Mouse (Mus musculus) heart, embryonic 16.5 days (tissue): Measurements from ENCODE around the gene D5Ertd579e. TPM values are rescaled to one million over a fixed set of nuclear protein-coding genes. Genes with fewer than 3 reads are reported as not detected.
A peak's percentile ranks its signal among the peaks of the same experiment; 100 is the strongest.

Source experiments
- ATAC-seq: fragments of 200-750 bp; cut with Nextera tagmentation; replicated peaks from 2 replicates; pipeline ENCODE4 v1.8.0; 2017; ENCODE audit warnings: moderate number of reproducible peaks; ENCODE audit not compliant: insufficient read depth, low FRiP score; ENCODE audit errors: extremely low read depth
- H3K27ac ChIP-seq: fragments of 300-500 bp; sonication (generic); 2 replicates; pipeline ENCODE4 v1.5.1; 2014; ENCODE audit warnings: mild to moderate bottlenecking, low read length, control low read depth, moderate library complexity
- H3K27me3 ChIP-seq: fragments of 300-500 bp; sonication (generic); 2 replicates; pipeline ENCODE4 v1.6.1; 2014; ENCODE audit warnings: low read length, mixed read lengths; ENCODE audit not compliant: control insufficient read depth, insufficient read depth
- H3K36me3 ChIP-seq: fragments of 300-500 bp; sonication (generic); 2 replicates; pipeline ENCODE4 v1.6.1; 2014; ENCODE audit not compliant: control insufficient read depth, insufficient read depth
- H3K4me1 ChIP-seq: fragments of 300-500 bp; sonication (generic); 2 replicates; pipeline ENCODE4 v1.6.1; 2014; ENCODE audit warnings: low read length, mixed read lengths; ENCODE audit not compliant: control insufficient read depth, insufficient read depth
- H3K4me2 ChIP-seq: fragments of 300-500 bp; sonication (generic); 2 replicates; pipeline ENCODE4 v1.6.1; 2014; ENCODE audit warnings: low read depth, mild to moderate bottlenecking, control low read depth, low read length
- H3K4me3 ChIP-seq: fragments of 300-500 bp; sonication (generic); 2 replicates; pipeline ENCODE4 v1.5.1; 2014; ENCODE audit warnings: mild to moderate bottlenecking, control low read depth, low read length
- H3K9ac ChIP-seq: fragments of 300-500 bp; sonication (generic); 2 replicates; pipeline ENCODE4 v1.6.1; 2014; ENCODE audit warnings: low read length, control low read depth
- H3K9me3 ChIP-seq: fragments of 300-500 bp; sonication (generic); replicated peaks from 2 replicates; pipeline ENCODE4 v1.6.1; 2016; ENCODE audit warnings: low read length; ENCODE audit not compliant: control insufficient read depth
- WGBS: fragments of 180-500 bp; shearing (Covaris S2); extraction: QIAGEN DNeasy Blood & Tissue Kit; methylation state at CpG from one replicate; pipeline ENCODE4 v1.1.7; 2014; 5-methylcytosine and 5-hydroxymethylcytosine counted together
- polyA plus RNA-seq: library from polyadenylated mRNA; unstranded; fragments of >200 nt; fragmentation: Nextera tagmentation; extraction: Ambion mirVana; gene quantifications from 2 replicates; pipeline ENCODE4 v1.2.1, GENCODE M21; 2015

The D5Ertd579e gene
- polyA plus RNA-seq, 1 experiment from 2014 or later = 23.0 TPM

DNA sequence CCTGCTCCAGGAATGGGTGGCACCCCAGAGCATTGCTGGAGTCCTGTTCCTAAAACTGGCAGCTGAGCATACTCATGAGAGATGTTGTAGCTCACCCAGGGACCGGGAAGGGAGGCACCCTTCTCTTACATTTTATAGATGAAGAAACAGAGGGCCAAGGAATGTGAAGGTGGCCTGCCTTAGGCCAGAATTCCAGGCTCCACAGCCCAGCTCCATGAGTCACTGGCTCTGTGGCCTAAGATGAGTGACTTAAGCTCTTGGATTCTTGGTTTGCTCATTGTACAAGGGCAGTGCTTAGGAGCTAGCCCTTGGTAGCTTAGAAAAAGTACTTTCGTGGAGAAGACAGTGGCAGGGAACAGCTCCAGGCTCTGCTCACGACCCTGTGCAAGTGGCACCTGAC is 19.0 kb upstream of the D5Ertd579e start:
- H3K9ac ChIP-seq = peak overlapping the region; percentile 11; the same call in 1 of the 2 replicates
- H3K4me3 ChIP-seq = no peak overlapping the region
- no peaks in the 10 kb centered on the region for H3K9me3 ChIP-seq
- peaks cover 47% of the 10 kb centered on the region for H3K4me1 ChIP-seq
- H3K36me3 ChIP-seq = no peaks in the 10 kb centered on the region
- no peak overlapping the region for H3K4me2 ChIP-seq
- H3K27ac ChIP-seq = peak overlapping the region; percentile 94
- WGBS = 56% methylated on average over 3 of the region's 3 CpGs
- ATAC-seq = no peak
- no peaks in the 10 kb centered on the region for H3K27me3 ChIP-seq

DNA sequence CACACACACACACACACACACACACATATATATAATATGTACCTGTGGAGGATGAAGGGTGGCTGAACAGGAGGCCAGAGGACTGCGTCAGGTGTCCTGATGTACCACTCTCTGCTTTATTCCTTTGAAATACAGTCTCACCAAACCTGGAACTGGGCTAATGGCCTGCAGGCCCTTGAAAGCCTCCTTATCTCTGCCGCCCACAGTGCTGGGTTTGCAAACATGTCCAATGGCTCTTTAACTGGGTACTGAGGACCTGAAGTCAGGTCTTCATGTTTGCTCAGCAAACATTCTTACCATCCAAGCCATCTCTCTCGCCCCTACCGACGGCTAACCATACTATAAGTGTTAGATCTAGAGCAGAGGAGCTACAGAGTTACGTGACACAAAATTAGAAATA is 17.9 kb upstream of the D5Ertd579e start:
- no peaks in the 10 kb centered on the region for H3K27me3 ChIP-seq
- WGBS = 73% methylated on average over 6 of the region's 6 CpGs
- H3K36me3 ChIP-seq = no peaks in the 10 kb centered on the region
- ATAC-seq = no peak
- H3K4me1 ChIP-seq = peaks cover 47% of the 10 kb centered on the region
- H3K9ac ChIP-seq = peak overlapping the region; percentile 34
- H3K9me3 ChIP-seq = no peaks in the 10 kb centered on the region
- H3K4me3 ChIP-seq = no peak overlapping the region
- peak overlapping the region; percentile 61 for H3K4me2 ChIP-seq
- peak overlapping the region; percentile 94 for H3K27ac ChIP-seq

DNA sequence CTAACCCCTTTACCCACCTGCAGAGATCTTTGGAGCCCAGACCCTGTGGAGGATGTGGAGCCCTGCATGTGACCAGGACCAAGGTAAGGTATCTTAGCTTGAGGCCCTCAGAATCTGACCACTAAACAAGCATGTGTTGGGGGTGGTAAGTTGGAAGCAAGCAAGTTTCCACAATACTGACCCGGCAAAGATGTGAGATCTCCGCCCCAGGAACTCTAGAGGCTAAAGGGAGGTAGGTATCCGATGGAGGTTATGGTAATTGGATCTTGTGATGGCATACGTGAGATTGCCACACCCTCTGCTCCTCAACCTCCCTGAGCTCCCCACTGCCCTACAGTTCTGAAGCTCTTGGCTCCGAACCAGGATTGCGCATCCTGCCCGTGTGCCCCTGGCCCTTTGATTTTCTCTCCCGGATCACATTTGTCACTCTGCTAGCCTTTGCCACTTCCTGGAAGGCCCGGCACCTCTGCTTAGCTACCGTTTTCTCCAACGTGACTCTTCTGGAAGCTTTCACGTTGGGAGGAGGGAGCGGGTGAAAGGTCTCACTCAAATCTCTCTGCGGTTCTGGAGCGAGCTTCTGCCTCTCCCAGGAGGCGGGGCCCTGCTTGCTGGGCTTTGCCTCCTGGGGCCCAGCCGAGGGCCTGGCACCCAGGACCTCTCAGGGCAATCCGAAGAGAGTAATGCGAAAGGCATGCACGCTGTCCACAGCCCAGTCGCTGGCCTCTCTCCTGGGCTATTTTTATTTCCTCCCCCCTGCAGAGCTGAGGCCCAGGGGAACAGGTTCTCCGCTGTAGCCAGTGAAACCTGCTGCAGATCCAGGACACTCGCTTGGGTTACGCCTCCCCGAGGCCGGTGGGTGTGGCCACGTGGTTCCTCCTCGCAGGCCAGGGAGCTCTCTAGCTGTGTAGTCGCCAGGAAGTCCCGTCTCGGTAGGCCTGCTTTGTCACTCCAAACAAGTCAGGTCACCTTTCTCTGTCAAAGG is 17.0 kb upstream of the D5Ertd579e start:
- ATAC-seq = peak; percentile 97
- peaks cover 47% of the 10 kb centered on the region for H3K4me1 ChIP-seq

DNA sequence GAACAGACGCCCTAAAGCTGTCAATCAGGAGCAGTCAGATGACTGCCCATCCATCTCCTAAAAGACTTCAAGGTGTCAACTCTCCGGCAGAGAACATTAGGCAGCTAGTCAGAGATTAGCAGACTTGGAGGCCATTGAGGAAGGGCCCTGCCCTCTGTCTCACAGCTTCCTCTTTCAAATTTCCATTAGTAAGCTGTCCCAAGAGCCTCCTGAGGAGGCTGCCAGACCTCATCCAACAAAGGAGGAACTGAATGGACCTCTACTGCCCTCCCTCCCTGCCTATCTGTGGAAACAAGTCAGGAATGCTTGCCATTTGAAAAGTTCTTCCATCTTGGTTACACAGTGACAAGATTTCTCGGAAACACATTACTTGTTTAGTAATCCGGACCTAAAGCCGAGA is 16.0 kb upstream of the D5Ertd579e start:
- peak overlapping the region; percentile 95 for H3K27ac ChIP-seq
- WGBS = 47% methylated on average over 5 of the region's 5 CpGs

More for the DNA sequence above, 17.0 kb upstream of the D5Ertd579e start:
- H3K27ac ChIP-seq = peak overlapping the region; percentile 95
- no peaks in the 10 kb centered on the region for H3K36me3 ChIP-seq
- H3K9me3 ChIP-seq = no peaks in the 10 kb centered on the region
- H3K27me3 ChIP-seq = no peaks in the 10 kb centered on the region
- H3K9ac ChIP-seq = peak overlapping the region; percentile 55
- WGBS = 5% methylated on average over 31 of the region's 31 CpGs
- peak overlapping the region; percentile 38 for H3K4me3 ChIP-seq
- H3K4me2 ChIP-seq = peak overlapping the region; percentile 61

DNA sequence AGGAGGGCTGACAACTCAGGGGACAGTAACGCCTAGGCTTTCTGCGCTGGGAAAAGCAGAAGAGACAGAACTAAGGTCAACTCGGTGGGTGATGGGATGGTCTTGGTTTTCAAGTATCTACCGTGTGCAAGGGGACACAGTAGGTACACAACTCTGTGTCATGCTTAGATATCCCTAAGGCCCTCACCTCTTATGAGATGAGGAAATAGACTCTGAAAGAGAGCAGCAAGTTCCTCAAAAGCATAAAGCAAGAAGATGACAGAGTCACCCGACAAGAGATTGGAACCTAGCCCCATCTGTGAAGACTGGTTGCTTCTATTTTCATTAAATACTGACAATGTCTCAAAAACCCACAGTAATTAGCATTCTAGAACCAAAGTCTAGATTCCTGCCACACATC is 10.0 kb upstream of the D5Ertd579e start:
- 81% methylated on average over 5 of the region's 5 CpGs for WGBS

More for the DNA sequence above, 16.0 kb upstream of the D5Ertd579e start:
- Histone ChIP-seq H3K4me2 (peak overlapping the region; percentile 61; the same call in 1 of the 2 replicates), H3K4me3 (no peak overlapping the region), H3K9ac (no peak overlapping the region; the same call in 1 of the 2 replicates), H3K36me3 (no peaks in the 10 kb centered on the region), H3K4me1 (peaks cover 45% of the 10 kb centered on the region), H3K9me3 (no peaks in the 10 kb centered on the region), H3K27me3 (no peaks in the 10 kb centered on the region)
- ATAC-seq = no peak

DNA sequence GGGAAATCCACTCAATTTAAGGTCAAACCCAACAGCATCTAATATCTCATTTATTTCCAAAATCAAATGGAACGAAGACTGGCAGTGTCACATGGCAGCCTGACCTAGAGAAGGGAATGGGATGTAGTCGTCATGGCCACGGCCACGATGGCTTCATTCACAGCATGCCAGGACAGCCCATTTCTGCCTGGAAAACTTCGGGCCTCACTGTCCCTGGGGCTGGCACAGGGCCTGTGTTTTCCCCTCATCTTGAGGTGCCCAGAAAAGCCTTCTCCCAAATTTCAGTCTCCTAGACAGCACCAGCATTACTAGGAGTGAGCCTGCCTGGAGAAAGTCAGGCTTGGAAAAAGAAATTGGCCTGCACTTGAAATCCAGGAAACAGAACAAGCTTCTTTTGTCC is 9.6 kb upstream of the D5Ertd579e start:
- no peak for ATAC-seq
- Histone ChIP-seq H3K27ac (no peak overlapping the region), H3K9me3 (no peaks in the 10 kb centered on the region), H3K4me3 (no peak overlapping the region), H3K4me1 (peaks cover 11% of the 10 kb centered on the region), H3K9ac (no peak overlapping the region), H3K36me3 (no peaks in the 10 kb centered on the region), H3K27me3 (no peaks in the 10 kb centered on the region), H3K4me2 (no peak overlapping the region)
- WGBS = 77% methylated on average over 5 of the region's 5 CpGs

More for the DNA sequence above, 10.0 kb upstream of the D5Ertd579e start:
- H3K4me2 ChIP-seq = no peak overlapping the region
- peaks cover 7% of the 10 kb centered on the region for H3K4me1 ChIP-seq
- H3K27me3 ChIP-seq = no peaks in the 10 kb centered on the region
- no peak overlapping the region for H3K4me3 ChIP-seq
- ATAC-seq = no peak
- H3K36me3 ChIP-seq = no peaks in the 10 kb centered on the region
- H3K27ac ChIP-seq = no peak overlapping the region
- no peaks in the 10 kb centered on the region for H3K9me3 ChIP-seq
- H3K9ac ChIP-seq = no peak overlapping the region

DNA sequence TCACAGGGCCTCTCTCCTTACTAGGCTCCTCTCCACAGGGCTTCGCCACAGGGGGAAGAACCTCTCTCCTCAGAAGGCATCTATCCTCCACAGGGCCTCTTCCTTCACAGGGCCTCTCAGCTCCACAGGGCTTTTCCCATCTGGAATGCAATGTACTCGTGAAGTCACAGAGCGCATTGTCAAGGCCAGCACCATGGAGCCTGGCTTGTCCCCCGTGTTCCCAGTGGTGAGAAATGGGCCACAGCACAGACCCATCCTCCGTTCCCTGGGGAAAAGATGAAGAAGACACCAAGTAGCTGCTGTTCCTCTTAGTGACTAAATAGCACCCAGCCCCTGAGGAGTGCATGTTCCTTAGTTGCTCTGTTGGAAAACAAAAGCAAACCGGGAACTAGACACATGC is 8.9 kb upstream of the D5Ertd579e start:
- whole genome bisulfite sequencing = 72% methylated on average over 6 of the region's 6 CpGs
- Histone ChIP-seq H3K9ac (no peak overlapping the region), H3K4me3 (no peak overlapping the region), H3K27ac (no peak overlapping the region), H3K4me2 (no peak overlapping the region), H3K9me3 (no peaks in the 10 kb centered on the region), H3K27me3 (no peaks in the 10 kb centered on the region), H3K4me1 (peaks cover 11% of the 10 kb centered on the region), H3K36me3 (no peaks in the 10 kb centered on the region)
- no peak for ATAC-seq

DNA sequence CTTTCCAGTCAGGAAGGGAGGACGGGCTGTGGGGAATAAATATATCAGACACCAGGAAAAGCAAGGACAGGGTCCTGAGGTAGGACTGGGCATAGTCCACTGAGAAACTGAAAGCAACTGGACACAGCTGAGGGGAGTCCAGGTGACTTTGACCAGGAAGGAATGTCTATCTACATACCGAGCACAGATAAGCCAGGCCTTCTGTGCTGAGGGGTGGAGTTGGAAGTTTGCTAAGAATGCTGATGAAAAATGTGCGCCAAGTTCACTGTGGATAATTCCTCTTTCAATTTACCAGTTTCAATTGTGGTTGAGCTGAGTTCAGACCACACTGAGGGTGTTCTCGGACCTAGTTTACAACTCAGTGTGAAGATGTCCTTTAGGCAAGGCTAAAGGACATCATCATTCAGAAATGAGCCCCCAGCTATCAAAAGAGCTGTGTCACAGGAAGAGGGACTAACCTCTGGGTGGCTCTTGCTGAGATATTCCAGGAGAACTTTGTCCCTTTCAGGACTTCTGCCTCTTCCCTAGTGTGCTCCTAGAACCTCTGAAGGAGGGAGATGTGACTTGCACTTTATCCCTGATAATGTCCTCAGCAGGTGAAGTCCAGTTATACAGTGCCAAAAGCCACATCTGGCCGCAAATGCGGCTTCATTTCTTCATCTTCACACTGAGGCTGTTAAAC is 5.3 kb upstream of the D5Ertd579e start:
- peak overlapping the region; percentile 47 for H3K4me2 ChIP-seq
- WGBS = 45% methylated on average over 6 of the region's 6 CpGs
- H3K27me3 ChIP-seq = no peaks in the 10 kb centered on the region
- ATAC-seq = no peak
- H3K27ac ChIP-seq = peak overlapping the region; percentile 75
- no peaks in the 10 kb centered on the region for H3K9me3 ChIP-seq
- no peak overlapping the region; the same call in 1 of the 2 replicates for H3K4me3 ChIP-seq
- H3K4me1 ChIP-seq = peaks cover 16% of the 10 kb centered on the region
- peak overlapping the region; percentile 12 for H3K9ac ChIP-seq
- no peaks in the 10 kb centered on the region for H3K36me3 ChIP-seq

DNA sequence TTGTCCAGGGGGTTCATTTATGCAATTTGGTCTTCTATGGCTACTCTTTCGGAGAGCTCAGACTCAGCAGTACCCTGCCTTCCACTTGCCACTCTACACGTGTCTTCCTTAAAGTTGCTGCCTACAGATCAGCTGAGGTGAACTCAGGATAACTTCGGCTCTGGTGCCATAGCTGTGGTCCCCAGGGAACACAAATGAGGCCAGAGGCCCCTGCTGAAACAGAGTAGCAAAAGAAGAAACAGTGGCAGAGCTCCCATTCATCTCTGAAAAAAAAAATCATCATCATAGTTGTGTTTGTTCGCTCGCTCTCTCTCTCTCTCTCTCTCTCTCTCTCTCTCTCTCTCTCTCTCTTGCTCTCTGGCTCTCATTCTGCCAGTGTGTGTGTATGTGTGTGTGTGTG is 2.9 kb upstream of the D5Ertd579e start:
- 62% methylated on average over 5 of the region's 5 CpGs for WGBS
- Histone ChIP-seq H3K9ac (no peak overlapping the region), H3K36me3 (no peaks in the 10 kb centered on the region), H3K27ac (no peak overlapping the region), H3K4me2 (no peak overlapping the region), H3K27me3 (no peaks in the 10 kb centered on the region), H3K9me3 (no peaks in the 10 kb centered on the region), H3K4me3 (no peak overlapping the region), H3K4me1 (peaks cover 22% of the 10 kb centered on the region)
- no peak for ATAC-seq
